Mouse (Mus musculus) lung, adult 18-20 months (tissue): ENCODE results near the gene Rsc1a1.

ENCODE experiments used
- DNase-seq, 2 experiments: peaks; one replicate each; pipeline ENCODE4 v3.0.0; 2022; ENCODE audit warnings: mixed read lengths in 2 of 2

Rsc1a1 gene

DNA sequence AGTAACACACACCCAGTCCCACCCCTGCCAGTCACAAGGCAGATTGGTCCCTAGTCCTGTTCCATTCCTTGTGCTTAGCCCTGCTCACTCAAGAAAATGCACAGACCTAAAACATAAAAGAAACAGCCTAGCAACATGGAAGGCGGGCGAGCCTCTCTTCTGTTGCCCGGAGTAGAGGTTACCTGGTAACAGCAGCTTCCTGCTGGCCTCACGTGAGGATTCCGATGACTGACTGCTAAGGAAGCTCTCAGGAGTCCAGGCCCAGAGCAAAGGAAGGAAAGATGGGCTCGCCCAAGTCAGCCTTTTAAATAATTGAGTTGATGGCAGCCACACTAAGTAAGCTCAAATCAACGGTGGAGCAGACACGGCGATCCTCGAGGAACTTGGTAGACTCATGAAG lies 33.5 kb downstream of the Rsc1a1 start:
- no peak for DNase-seq

DNA sequence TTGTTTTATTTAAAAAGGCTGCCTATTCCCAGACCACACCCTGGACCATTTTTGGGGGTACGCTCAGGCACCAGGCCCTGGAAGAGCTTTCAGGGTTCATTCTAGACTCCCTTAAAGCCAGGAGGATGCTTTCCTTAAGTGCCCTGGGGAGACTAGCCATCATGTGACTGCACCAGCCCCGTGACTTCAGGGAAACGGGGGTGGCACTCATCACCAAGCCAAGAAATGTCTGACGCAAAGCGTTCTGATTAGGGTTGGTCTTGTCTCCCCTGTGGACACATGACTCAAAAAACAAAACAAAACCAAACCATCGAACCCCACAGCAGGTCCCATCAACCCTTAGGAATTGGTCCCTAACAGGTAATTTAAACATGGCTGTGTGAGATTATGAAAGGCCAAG lies 34.1 kb downstream of the Rsc1a1 start:
- no peak for DNase-seq

- no peak for DNase-seq
These were observed 36.2 kb downstream of the Rsc1a1 start for GRCm38 (mm10) chr4:141649244-141649643.

DNA sequence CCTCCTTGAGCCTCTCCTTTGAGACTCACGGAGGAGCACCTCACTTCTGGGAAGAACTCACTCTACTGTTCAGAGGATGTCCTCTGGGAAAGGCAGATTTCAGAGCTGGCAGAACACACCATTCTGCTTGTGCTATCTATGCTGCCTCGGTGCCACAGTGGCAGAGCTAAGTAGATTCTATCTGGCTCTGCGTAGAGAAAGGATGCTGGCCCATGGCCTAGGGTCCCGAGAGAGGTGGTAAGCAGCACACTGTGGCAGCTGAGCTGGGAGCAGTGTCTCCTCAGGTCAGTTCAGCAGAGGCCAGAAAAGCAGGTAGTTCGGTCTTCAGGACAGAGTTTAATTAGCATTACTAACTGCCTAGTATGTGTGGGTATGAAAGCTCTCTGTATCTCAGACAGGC lies 37.1 kb downstream of the Rsc1a1 start:
- no peak for DNase-seq

- no peak for DNase-seq
These were observed 38.2 kb downstream of the Rsc1a1 start for GRCm38 (mm10) chr4:141647187-141647586.

DNA sequence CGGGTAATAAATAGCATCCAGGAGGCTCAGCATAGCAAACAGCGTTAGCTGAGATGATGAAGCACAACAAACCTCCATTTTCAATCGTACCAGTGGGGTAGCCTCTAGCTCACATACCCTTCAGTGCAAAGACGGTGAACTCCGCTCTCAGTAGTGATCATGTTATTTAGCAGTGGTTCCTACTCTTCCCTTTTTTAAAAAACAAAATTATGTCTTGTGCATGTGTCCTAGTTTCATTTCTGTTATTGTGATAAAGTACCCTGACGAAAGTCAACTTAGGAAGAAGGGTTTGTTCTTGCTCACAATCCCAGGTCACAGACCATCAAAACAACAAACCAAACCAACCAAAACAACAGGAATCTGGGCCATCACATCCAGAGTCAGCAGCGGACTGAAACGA lies 39.4 kb downstream of the Rsc1a1 start:
- no peak for DNase-seq

- DNase-seq: peak; percentile 63 to 66
These were observed 42.1 kb downstream of the Rsc1a1 start for GRCm38 (mm10) chr4:141643118-141643855.

DNA sequence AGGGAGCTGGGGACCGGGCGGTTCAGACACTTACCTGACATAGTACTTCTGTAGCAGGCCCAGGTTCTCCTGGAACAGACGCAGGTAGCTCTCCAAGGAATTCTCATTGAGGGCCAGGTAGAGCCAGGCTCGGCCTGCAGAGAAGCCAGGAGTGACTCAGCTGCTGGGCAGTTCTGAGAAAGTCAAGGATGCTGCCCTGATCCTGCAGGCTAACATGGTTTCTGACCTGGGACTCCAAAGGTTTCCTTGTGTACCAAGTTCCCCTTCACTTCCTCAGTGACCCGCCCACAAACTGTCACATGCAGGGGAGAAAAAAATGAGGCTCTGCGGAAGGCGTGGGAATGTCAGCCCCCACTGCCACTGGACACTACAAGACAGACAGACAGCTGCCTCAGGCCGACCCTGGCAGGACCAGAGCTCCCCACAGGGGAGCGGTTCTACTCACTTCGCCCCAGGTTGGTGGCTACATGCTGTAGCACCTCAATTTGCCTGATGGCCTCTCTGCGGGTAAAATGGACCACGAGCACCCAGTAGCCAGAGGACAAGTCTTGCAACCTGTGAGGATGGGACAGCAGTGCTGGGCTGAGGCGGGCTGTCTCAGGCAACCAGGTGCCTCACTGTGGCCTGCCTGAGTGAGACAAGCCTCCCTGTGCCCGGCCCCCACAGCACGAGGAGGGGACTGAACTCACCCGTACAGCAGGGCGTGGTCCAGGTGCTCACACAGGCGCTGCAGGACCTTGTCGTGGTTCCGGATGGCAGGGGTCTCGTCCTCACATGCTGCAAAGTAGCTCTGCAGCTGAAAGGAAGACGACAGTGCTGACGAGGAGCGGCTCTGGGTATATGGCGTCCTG lies 43.2 kb downstream of the Rsc1a1 start:
- DNase-seq: no peak

GRCm38 (mm10) chr4:141641353-141641771 lies 44.0 kb downstream of the Rsc1a1 start:
- DNase-seq: no peak

GRCm38 (mm10) chr4:141639474-141639873 lies 45.9 kb downstream of the Rsc1a1 start:
- no peak for DNase-seq

DNA sequence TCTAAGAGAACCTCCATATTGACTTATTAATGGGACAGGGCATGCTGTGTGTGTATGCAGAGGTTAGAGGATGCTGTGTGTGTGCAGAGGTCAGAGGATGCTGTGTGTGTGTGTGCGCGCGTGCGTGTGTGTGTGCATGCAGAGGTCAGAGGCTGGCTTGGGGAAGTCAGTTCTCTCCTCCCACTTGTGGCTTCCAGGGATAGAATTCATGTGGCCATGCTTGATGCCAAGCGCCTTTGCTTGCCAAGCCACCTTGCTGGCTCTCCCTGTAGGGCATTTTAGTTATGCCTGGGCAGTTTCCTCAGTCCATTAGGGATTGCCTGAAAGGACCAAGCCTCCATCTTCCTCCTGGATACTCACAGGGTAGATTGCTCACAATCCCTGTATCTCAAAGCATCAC lies 48.7 kb downstream of the Rsc1a1 start:
- DNase-seq: no peak

GRCm38 (mm10) chr4:141635991-141636390 lies 49.4 kb downstream of the Rsc1a1 start:
- DNase-seq: no peak
